In genomic region chr19:46503351-46504084, GRCm38 (mm10) we compare ENCODE assay signal across 8 mouse cellular contexts. TPM values are rescaled to one million over a fixed set of nuclear protein-coding genes. Genes with fewer than 3 reads are reported as not detected.
A peak's percentile ranks its signal among the peaks of the same experiment; 100 is the strongest.
DNase-seq lines count a peak whose midpoint lies in the region; ATAC-seq and TF ChIP-seq lines count a peak whose summit lies in the region.

No protein-coding gene starts in this region.

- H3K9ac ChIP-seq in CH12.LX (ENCODE audit: insufficient read depth, low read depth), result peak overlapping the region; percentile 98
- peak overlapping the region; percentile 99 for H3K9ac ChIP-seq in heart, embryonic 16.5 days (ENCODE audit: low read length)

- peak overlapping the region; percentile 82 for H3K4me2 ChIP-seq in CH12.LX (ENCODE audit: insufficient read depth, low read depth, poor library complexity, severe bottlenecking)
- peak overlapping the region; percentile 95 for H3K4me2 ChIP-seq in heart, embryonic 16.5 days (ENCODE audit: low read depth, low read length)

- no peaks in the 10 kb centered on the region for H3K9me3 ChIP-seq in CH12.LX (replicated peaks; ENCODE audit: low read length)
- H3K9me3 ChIP-seq in heart, embryonic 16.5 days (replicated peaks; ENCODE audit: control insufficient read depth, low read length), result no peaks in the 10 kb centered on the region

- no peak; the same call in 1 of the 2 replicates for TF ChIP-seq RAD21 in CH12.LX (IDR thresholded peaks at IDR 0.05; ENCODE audit: low read depth, low read length)

- peak; percentile 45 for ATAC-seq in activated CD4-positive, CD25-positive, alpha-beta regulatory T cell, adult 4 months
- peak; percentile 21 for ATAC-seq in heart, embryonic 16.5 days (replicated peaks; ENCODE audit: extremely low read depth, insufficient read depth, low FRiP score)
- peak; percentile 38 for ATAC-seq in megakaryocyte, adult 5-6 weeks (ENCODE audit: poor library complexity, severe bottlenecking)

- dilution Hi-C loops in CH12.LX (cut with MboI; ENCODE audit: extremely low pct_ligation_motif_present, extremely low pct_unique_long_range_greater_than_20kb, low sequenced_read_pairs), result no loop called here

- peak; percentile 63 for TF ChIP-seq POLR2A in CH12.LX (IDR thresholded peaks at IDR 0.05; ENCODE audit: low read depth, low read length)
- TF ChIP-seq POLR2A in embryonic fibroblast, embryonic 13.5 days (IDR thresholded peaks at IDR 0.05; ENCODE audit: low read depth, low read length), result no peak; the same call in none of the 2 replicates

- peak overlapping the region; percentile 82 to 93 (median 93) for H3K4me3 ChIP-seq in CH12.LX (replicated peaks in 1 of 3; ENCODE audit: low read depth in 2 of 3, low read length in 2 of 3, poor library complexity in 1 of 3)
- H3K4me3 ChIP-seq in embryonic fibroblast, embryonic 13.5 days (ENCODE audit: insufficient read depth, low read length), result peak overlapping the region; percentile 76
- H3K4me3 ChIP-seq in heart, embryonic 16.5 days (ENCODE audit: low read length), result peak overlapping the region; percentile 95

- no peak for TF ChIP-seq CTCF in CH12.LX (conservative IDR thresholded peaks at IDR 0.05 in 1 of 2, IDR thresholded peaks at IDR 0.05 in 1 of 2; ENCODE audit: low read depth in 2 of 2, low read length in 2 of 2)
- no peak for TF ChIP-seq CTCF in embryonic fibroblast, embryonic 13.5 days (IDR thresholded peaks at IDR 0.05; ENCODE audit: borderline replicate concordance, insufficient read depth, low read length)

- in situ Hi-C loops in CH12.LX (cut with MboI; ENCODE audit: low pct_ligation_motif_present, low pct_unique_long_range_greater_than_20kb, low sequenced_read_pairs), result no loop called here

- peaks cover 60% of the 10 kb centered on the region for H3K79me2 ChIP-seq in CH12.LX (replicated peaks; ENCODE audit: control insufficient read depth, extremely low read depth, insufficient read depth, poor library complexity, severe bottlenecking)

- H3K36me3 ChIP-seq in CH12.LX (replicated peaks in 1 of 2; ENCODE audit: control insufficient read depth in 1 of 2, insufficient read depth in 1 of 2, low read length in 1 of 2), result peaks cover 17 to 41% of the 10 kb centered on the region in 2 experiments
- peaks cover 14% of the 10 kb centered on the region for H3K36me3 ChIP-seq in heart, embryonic 16.5 days (ENCODE audit: control insufficient read depth, insufficient read depth)

- H3K27me3 ChIP-seq in CH12.LX (replicated peaks), result no peaks in the 10 kb centered on the region
- no peaks in the 10 kb centered on the region for H3K27me3 ChIP-seq in heart, embryonic 16.5 days (ENCODE audit: control insufficient read depth, insufficient read depth, low read length)

- WGBS in heart, embryonic 16.5 days, result 0% methylated on average over 21 of the region's 21 CpGs

- peaks cover 14 to 37% of the 10 kb centered on the region in 2 experiments for H3K4me1 ChIP-seq in CH12.LX (ENCODE audit: control insufficient read depth in 1 of 2, insufficient read depth in 2 of 2)
- peaks cover 16% of the 10 kb centered on the region; the same call in 1 of the 2 replicates for H3K4me1 ChIP-seq in embryonic fibroblast, embryonic 13.5 days (ENCODE audit: control insufficient read depth, insufficient read depth, low read length)
- peaks cover 45% of the 10 kb centered on the region for H3K4me1 ChIP-seq in heart, embryonic 16.5 days (ENCODE audit: control insufficient read depth, insufficient read depth, low read length)

- peak overlapping the region; percentile 96 for H3K27ac ChIP-seq in CH12.LX (ENCODE audit: insufficient read depth, low read depth)
- peak overlapping the region; percentile 94 for H3K27ac ChIP-seq in embryonic fibroblast, embryonic 13.5 days (ENCODE audit: insufficient read depth, low read length)
- H3K27ac ChIP-seq in heart, embryonic 16.5 days (ENCODE audit: low read length), result peak overlapping the region; percentile 99

- peak; percentile 17; the same call in 1 of the 2 replicates for TF ChIP-seq EP300 in CH12.LX (IDR thresholded peaks at IDR 0.05; ENCODE audit: low read length)

- peak; percentile 93 for DNase-seq in CH12.LX (ENCODE audit: extremely low read depth)
- peak; percentile 90 for DNase-seq in kidney, postnatal 14 days
- peak; percentile 66 for DNase-seq in spleen, adult 12 weeks (ENCODE audit: low spot score)
- no peak for DNase-seq in right cerebral cortex, postnatal 4 days

TF ChIP-seq in CH12.LX, 34 proteins besides CTCF, POLR2A, EP300 and RAD21:
- TF ChIP-seq USF2 (conservative IDR thresholded peaks at IDR 0.05; ENCODE audit: low read depth, low read length) (no peak), E2F4 (IDR thresholded peaks at IDR 0.05; ENCODE audit: insufficient replicate concordance, low read depth, low read length) (no peak), NRF1 (IDR thresholded peaks at IDR 0.05; ENCODE audit: low read depth, low read length) (no peak), ZMIZ1 (IDR thresholded peaks at IDR 0.05; ENCODE audit: low read depth, low read length) (peak; percentile 37; the same call in 1 of the 2 replicates), MAZ (IDR thresholded peaks at IDR 0.05; ENCODE audit: low read depth, low read length) (peak; percentile 73), CHD2 (IDR thresholded peaks at IDR 0.05; ENCODE audit: low read length) (peak; percentile 65), KAT2A (IDR thresholded peaks at IDR 0.05; ENCODE audit: insufficient replicate concordance, low read length) (no peak), MXI1 (IDR thresholded peaks at IDR 0.05; ENCODE audit: low read depth, low read length) (no peak; the same call in 1 of the 2 replicates), ELF1 (IDR thresholded peaks at IDR 0.05; ENCODE audit: low read depth, low read length) (peak; percentile 49), USF1 (IDR thresholded peaks at IDR 0.05; ENCODE audit: low read depth, low read length) (no peak), MEF2A (IDR thresholded peaks at IDR 0.05; ENCODE audit: borderline replicate concordance, low read depth, low read length) (0 out of 2 replicates have a peak, but pooled peaks have one; percentile 63), SMC3 (IDR thresholded peaks at IDR 0.05; ENCODE audit: low read depth, low read length) (peak; percentile 6; the same call in 1 of the 2 replicates), TBP (conservative IDR thresholded peaks at IDR 0.05; ENCODE audit: low read depth, low read length) (peak; percentile 68; the same call in 1 of the 2 replicates), PAX5 (IDR thresholded peaks at IDR 0.05; ENCODE audit: low read length) (no peak), POLR2AphosphoS2 (IDR thresholded peaks at IDR 0.05; ENCODE audit: low read depth, low read length) (no peak; the same call in 1 of the 2 replicates), HCFC1 (IDR thresholded peaks at IDR 0.05; ENCODE audit: low read depth, low read length) (no peak), MAFK (IDR thresholded peaks at IDR 0.05; ENCODE audit: insufficient replicate concordance, low read length) (no peak), IRF4 (IDR thresholded peaks at IDR 0.05; ENCODE audit: low read depth, low read length) (no peak), ETS1 (conservative IDR thresholded peaks at IDR 0.05; ENCODE audit: low read depth, low read length) (peak; percentile 46), NELFE (IDR thresholded peaks at IDR 0.05; ENCODE audit: low read depth, low read length) (peak; percentile 39; the same call in 1 of the 2 replicates), MYC (IDR thresholded peaks at IDR 0.05; ENCODE audit: low read depth, low read length) (no peak), JUN (IDR thresholded peaks at IDR 0.05; ENCODE audit: insufficient read depth, low read depth, low read length) (no peak), BHLHE40 (IDR thresholded peaks at IDR 0.05; ENCODE audit: low read depth, low read length) (0 out of 2 replicates have a peak, but pooled peaks have one; percentile 44), TCF12 (IDR thresholded peaks at IDR 0.05; ENCODE audit: low read depth, low read length) (peak; percentile 54; the same call in 1 of the 2 replicates), MAX (IDR thresholded peaks at IDR 0.05; ENCODE audit: low read length) (peak; percentile 29; the same call in 1 of the 2 replicates), ZC3H11A (IDR thresholded peaks at IDR 0.05; ENCODE audit: low read depth, low read length) (no peak), ZNF384 (IDR thresholded peaks at IDR 0.05; ENCODE audit: low read depth, low read length) (peak; percentile 40), SIN3A (IDR thresholded peaks at IDR 0.05; ENCODE audit: low read length) (peak; percentile 97), JUND (conservative IDR thresholded peaks at IDR 0.05; ENCODE audit: low read depth, low read length) (no peak), UBTF (IDR thresholded peaks at IDR 0.05; ENCODE audit: low read depth, low read length) (no peak), ZKSCAN1 (IDR thresholded peaks at IDR 0.05; ENCODE audit: borderline replicate concordance, low read depth, low read length) (no peak), RCOR1 (conservative IDR thresholded peaks at IDR 0.05; ENCODE audit: low read depth, low read length) (no peak), CHD1 (IDR thresholded peaks at IDR 0.05; ENCODE audit: low read depth, low read length) (0 out of 2 replicates have a peak, but pooled peaks have one; percentile 46), GABPA (IDR thresholded peaks at IDR 0.05; ENCODE audit: insufficient replicate concordance, low read depth, low read length) (no peak)
TF ChIP-seq in CH12.LX: peak in this region for 15.

RNA-seq across cellular contexts. Expression of gene Trim8, which starts 2.0 kb away (rescaled TPM):
- total RNA-seq in CH12.LX (2012; rRNA removed) (11.0 and 12.0 TPM in 2 replicates), CH12.LX (2014; rRNA removed) (3.7 and 4.4 TPM in 2 replicates)
- polyA plus RNA-seq in CH12.LX (2012; ENCODE audit: insufficient read length, low read depth), result 23.3 and 24.9 TPM in 2 replicates
- 10 to 100 TPM; 15.8 to 21.3 TPM for polyA plus RNA-seq in activated CD4-positive, CD25-positive, alpha-beta regulatory T cell, adult 4 months (2017; shearing (Covaris generic))
- polyA plus RNA-seq in embryonic fibroblast, embryonic 13.5 days (2011; ENCODE audit: insufficient read length, low read depth, missing spikeins), result 22.1 and 25.9 TPM in 2 replicates
- polyA plus RNA-seq in heart, embryonic 16.5 days (2015; fragmentation: Nextera tagmentation; extraction: Ambion mirVana), result 17.0 and 19.4 TPM in 2 replicates
- total RNA-seq in megakaryocyte, adult 5-6 weeks (2015), result 14.1 and 18.2 TPM in 2 replicates
- 18.0 and 20.1 TPM in 2 replicates for total RNA-seq in megakaryocyte, adult 5-6 weeks (2017)
